Mouse (Mus musculus) lung, adult 2 months (tissue): ENCODE measurements around the gene Cln6.

Experiments used
- CTCF ChIP-seq: fragments of 200-500 bp; IDR thresholded peaks from 2 replicates; pipeline ENCODE4 v1.5.1; 2011; ENCODE audit warnings: mild to moderate bottlenecking, low read length, control low read depth; ENCODE audit not compliant: insufficient read depth
- POLR2A ChIP-seq: fragments of 200-500 bp; IDR thresholded peaks from 2 replicates; pipeline ENCODE4 v1.6.1; 2011; ENCODE audit warnings: low read depth, mild to moderate bottlenecking, control low read depth, low read length, borderline replicate concordance; ENCODE audit errors: extremely low read depth

DNA sequence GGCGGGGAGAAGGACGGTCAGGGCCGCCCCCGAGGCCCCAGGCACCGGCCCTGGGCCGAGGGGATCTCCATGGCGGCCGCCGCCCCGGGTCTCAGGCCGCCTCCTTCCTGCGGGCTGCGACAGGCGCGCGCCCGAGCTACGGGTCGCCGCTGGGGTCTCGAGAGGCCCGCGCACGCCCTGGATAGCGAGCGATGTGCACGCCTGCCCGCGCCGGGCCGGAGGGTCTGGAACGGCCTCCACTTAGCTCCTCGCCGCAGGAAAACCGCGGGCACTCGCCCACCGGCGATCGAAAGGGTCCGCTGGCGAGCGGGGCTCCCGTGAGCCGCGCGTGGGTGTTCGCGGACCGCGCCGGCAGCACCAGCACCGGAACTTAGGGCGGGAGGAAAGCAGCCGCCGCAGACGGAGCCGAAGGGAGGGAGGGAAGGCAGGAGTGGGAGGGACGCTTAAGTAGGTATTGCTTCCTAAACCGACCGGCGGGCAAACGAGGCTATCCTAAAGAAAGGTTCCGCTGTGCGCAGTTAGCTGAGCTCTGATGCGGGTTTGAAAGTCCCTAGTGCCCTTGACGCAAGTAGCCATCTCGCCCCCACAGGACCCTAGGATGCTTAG is 27.0 kb upstream of the Cln6 start, which contains the start of gene Fem1b:
- TF ChIP-seq CTCF (no peak), POLR2A (peak; percentile 91; the same call in 1 of the 2 replicates)
